In genomic region chr17:47742991-47743734, GRCm38 (mm10) we compare ENCODE assay signal across 12 mouse cellular contexts. TPM values are rescaled to one million over a fixed set of nuclear protein-coding genes. Genes with fewer than 3 reads are reported as not detected.
DNase-seq lines count a peak whose midpoint lies in the region; TF ChIP-seq lines count a peak whose summit lies in the region.
"Had no signal": no experiment of that assay in that cellular context is flagged by ENCODE, and none has a peak within 500 bp of the region (broad histone marks: within the 10 kb centered on the region; RNA-seq: fewer than 3 reads in every experiment).

No protein-coding gene starts in this region.

- peak; percentile 61 for TF ChIP-seq CTCF in heart, adult 2 months (IDR thresholded peaks at IDR 0.05)
- TF ChIP-seq CTCF in testis, adult 2 months (IDR thresholded peaks at IDR 0.05; ENCODE audit: control insufficient read depth, insufficient read depth, insufficient replicate concordance, low read depth, low read length) = peak; percentile 51; the same call in 1 of the 2 replicates
- peak; percentile 49 for TF ChIP-seq CTCF in liver, adult 2 months (IDR thresholded peaks at IDR 0.05; ENCODE audit: low read depth, low read length)

- H3K27ac ChIP-seq in heart, adult 2 months = no peak overlapping the region
- no peak overlapping the region for H3K27ac ChIP-seq in testis, adult 2 months (ENCODE audit: control insufficient read depth, insufficient read depth, low read depth, low read length)
- H3K27ac ChIP-seq in liver, adult 2 months (replicated peaks; ENCODE audit: insufficient read depth, low read depth, low read length) = no peak overlapping the region
- H3K27ac ChIP-seq: embryonic facial prominence, embryonic 13.5 days; neural tube, embryonic 12.5 days had no signal

- WGBS in heart, adult 2 months = 18% methylated on average over 16 of the region's 16 CpGs
- WGBS in liver, adult 2 months = 68% methylated on average over 16 of the region's 16 CpGs

- H3K36me3 ChIP-seq in heart, adult 2 months (ENCODE audit: control insufficient read depth, insufficient read depth, low read length) = no peaks in the 10 kb centered on the region
- no peaks in the 10 kb centered on the region for H3K36me3 ChIP-seq in testis, adult 2 months (ENCODE audit: control insufficient read depth, insufficient read depth, low read length)
- no peaks in the 10 kb centered on the region for H3K36me3 ChIP-seq in liver, adult 2 months (ENCODE audit: control insufficient read depth, insufficient read depth, low read length)
- H3K36me3 ChIP-seq: embryonic facial prominence, embryonic 13.5 days; neural tube, embryonic 12.5 days had no signal

- no peak for TF ChIP-seq POLR2A in heart, adult 2 months (IDR thresholded peaks at IDR 0.05; ENCODE audit: insufficient read depth, low read depth, low read length)
- no peak for TF ChIP-seq POLR2A in testis, adult 2 months (IDR thresholded peaks at IDR 0.05; ENCODE audit: control insufficient read depth, low read depth, low read length)
- TF ChIP-seq POLR2A in liver, adult 2 months (IDR thresholded peaks at IDR 0.05; ENCODE audit: extremely low read depth, insufficient read depth, low read length) = no peak

- DNase-seq in heart, adult 2 months = no peak
- DNase-seq in heart, postnatal 10 days = no peak
- DNase-seq in testis, postnatal 14 days (ENCODE audit: low spot score) = no peak
- DNase-seq in liver, adult 2 months (ENCODE audit: extremely low read depth, low read depth, low spot score) = no peak
- DNase-seq in thymus, postnatal 4 days = peak; percentile 65
- DNase-seq in ovary, postnatal 10 days (ENCODE audit: low spot score) = no peak
- no peak for DNase-seq in cerebellum, postnatal 36 days

- H3K27me3 ChIP-seq in heart, adult 2 months (ENCODE audit: control insufficient read depth, insufficient read depth, low read length) = no peaks in the 10 kb centered on the region
- H3K27me3 ChIP-seq in testis, adult 2 months (ENCODE audit: control insufficient read depth, insufficient read depth, low read length) = no peaks in the 10 kb centered on the region
- H3K27me3 ChIP-seq in liver, adult 2 months (ENCODE audit: control insufficient read depth, insufficient read depth, low read length) = no peaks in the 10 kb centered on the region

- no peak for TF ChIP-seq EP300 in heart, adult 2 months (IDR thresholded peaks at IDR 0.05; ENCODE audit: insufficient read depth, low read depth, low read length)

- intact Hi-C loops in heart, adult 2 months (cut with DNase I) = no loop called here
- intact Hi-C loops in heart, postnatal 10 days (cut with DNase I) = no loop called here

- H3K4me3 ChIP-seq in heart, adult 2 months = no peak overlapping the region
- H3K4me3 ChIP-seq in testis, adult 2 months (ENCODE audit: control insufficient read depth, low read depth, low read length) = no peak overlapping the region
- H3K4me3 ChIP-seq in liver, adult 2 months (ENCODE audit: insufficient read depth, low read depth, low read length) = no peak overlapping the region
- H3K4me3 ChIP-seq: embryonic facial prominence, embryonic 13.5 days; neural tube, embryonic 12.5 days had no signal

- peaks cover 2% of the 10 kb centered on the region for H3K79me2 ChIP-seq in heart, adult 2 months (replicated peaks; ENCODE audit: control insufficient read depth, insufficient read depth, low read length)
- peaks cover 37% of the 10 kb centered on the region for H3K79me2 ChIP-seq in liver, adult 2 months (ENCODE audit: control insufficient read depth, insufficient read depth, low read length)

- no peak overlapping the region for H3K9ac ChIP-seq in heart, adult 2 months (ENCODE audit: low read depth, low read length)
- H3K9ac ChIP-seq in liver, adult 2 months (ENCODE audit: low read depth, low read length) = no peak overlapping the region
- H3K9ac ChIP-seq: embryonic facial prominence, embryonic 13.5 days; neural tube, embryonic 12.5 days had no signal

- peaks cover 10% of the 10 kb centered on the region for H3K4me1 ChIP-seq in heart, adult 2 months (ENCODE audit: control insufficient read depth, insufficient read depth, low read length)
- H3K4me1 ChIP-seq in testis, adult 2 months (ENCODE audit: control insufficient read depth, insufficient read depth, low read length) = peaks cover 12% of the 10 kb centered on the region
- peaks cover 7% of the 10 kb centered on the region for H3K4me1 ChIP-seq in liver, adult 2 months (ENCODE audit: control insufficient read depth, insufficient read depth, low read length)

RNA-seq across cellular contexts. Expression of gene Tfeb, which starts 6.3 kb away (rescaled TPM):
- total RNA-seq in heart, adult 2 months (2021) = 10 to 100 TPM; 36.8 to 42.7 TPM
- polyA plus RNA-seq in heart, adult 2 months (2012; rRNA removed) = 33.5 and 35.1 TPM in 2 replicates
- 10 to 100 TPM; 48.1 to 51.1 TPM for total RNA-seq in heart, postnatal 10 days (2021)
- polyA plus RNA-seq in testis, adult 2 months (2012; rRNA removed) = 4.4 and 5.2 TPM in 2 replicates
- total RNA-seq in liver, adult 2 months (2014; rRNA removed) = 5.7 and 8.1 TPM in 2 replicates
- 15.7 and 16.6 TPM in 2 replicates for polyA plus RNA-seq in liver, adult 2 months (2012; rRNA removed)

RNA-seq across cellular contexts. Expression of gene Pgc, which starts 16.5 kb away (rescaled TPM):
- not detected for total RNA-seq in heart, adult 2 months (2021)
- 0.59 TPM in 2 replicates for polyA plus RNA-seq in heart, adult 2 months (2012; rRNA removed)
- not detected for total RNA-seq in heart, postnatal 10 days (2021)
- 0.32 and 0.57 TPM in 2 replicates for polyA plus RNA-seq in testis, adult 2 months (2012; rRNA removed)
- 0.20 TPM in 1 of 2 replicates, not detected in the other for total RNA-seq in liver, adult 2 months (2014; rRNA removed)
- 0.26 and 0.37 TPM in 2 replicates for polyA plus RNA-seq in liver, adult 2 months (2012; rRNA removed)
- total RNA-seq: heart, postnatal 14 days; left cerebral cortex, postnatal 14 days had no signal
- polyA plus RNA-seq: embryonic facial prominence, embryonic 13.5 days; neural tube, embryonic 12.5 days had no signal

RNA-seq across cellular contexts. Expression of gene Prickle4, which starts 48.6 kb away (rescaled TPM):
- 1 to 10 TPM; 3.7 to 3.9 TPM for total RNA-seq in heart, adult 2 months (2021)
- polyA plus RNA-seq in heart, adult 2 months (2012; rRNA removed) = 4.0 and 8.3 TPM in 2 replicates
- 1 to 10 TPM; 2.8 to 3.5 TPM for total RNA-seq in heart, postnatal 10 days (2021)
- polyA plus RNA-seq in testis, adult 2 months (2012; rRNA removed) = 2.7 and 3.4 TPM in 2 replicates
- 1.9 and 2.0 TPM in 2 replicates for total RNA-seq in liver, adult 2 months (2014; rRNA removed)
- polyA plus RNA-seq in liver, adult 2 months (2012; rRNA removed) = 7.9 and 9.9 TPM in 2 replicates

RNA-seq across cellular contexts. Expression of gene Gm21981, which starts 48.9 kb away (rescaled TPM):
- total RNA-seq in heart, adult 2 months (2021) = under 1 TPM; 0.78 to 0.89 TPM
- 0.73 and 1.2 TPM in 2 replicates for polyA plus RNA-seq in heart, adult 2 months (2012; rRNA removed)
- 1 to 10 TPM in 1 of 2 experiments, under 1 TPM in 1; 0.15 to 1.2 TPM for total RNA-seq in heart, postnatal 10 days (2021)
- polyA plus RNA-seq in testis, adult 2 months (2012; rRNA removed) = 0.95 and 0.96 TPM in 2 replicates
- 0.09 and 0.27 TPM in 2 replicates for total RNA-seq in liver, adult 2 months (2014; rRNA removed)
- 0.36 and 0.46 TPM in 2 replicates for polyA plus RNA-seq in liver, adult 2 months (2012; rRNA removed)

RNA-seq across cellular contexts. Expression of gene Frs3, which starts 54.3 kb away (rescaled TPM):
- total RNA-seq in heart, adult 2 months (2021) = 1 to 10 TPM; 4.8 to 5.2 TPM
- 10.8 and 11.7 TPM in 2 replicates for polyA plus RNA-seq in heart, adult 2 months (2012; rRNA removed)
- 1 to 10 TPM; 4.0 to 5.1 TPM for total RNA-seq in heart, postnatal 10 days (2021)
- polyA plus RNA-seq in testis, adult 2 months (2012; rRNA removed) = 31.4 and 34.1 TPM in 2 replicates
- 1.7 and 1.9 TPM in 2 replicates for total RNA-seq in liver, adult 2 months (2014; rRNA removed)
- 6.5 and 7.1 TPM in 2 replicates for polyA plus RNA-seq in liver, adult 2 months (2012; rRNA removed)
